8 mouse cellular contexts compared by ENCODE assay signal in the genomic region with DNA sequence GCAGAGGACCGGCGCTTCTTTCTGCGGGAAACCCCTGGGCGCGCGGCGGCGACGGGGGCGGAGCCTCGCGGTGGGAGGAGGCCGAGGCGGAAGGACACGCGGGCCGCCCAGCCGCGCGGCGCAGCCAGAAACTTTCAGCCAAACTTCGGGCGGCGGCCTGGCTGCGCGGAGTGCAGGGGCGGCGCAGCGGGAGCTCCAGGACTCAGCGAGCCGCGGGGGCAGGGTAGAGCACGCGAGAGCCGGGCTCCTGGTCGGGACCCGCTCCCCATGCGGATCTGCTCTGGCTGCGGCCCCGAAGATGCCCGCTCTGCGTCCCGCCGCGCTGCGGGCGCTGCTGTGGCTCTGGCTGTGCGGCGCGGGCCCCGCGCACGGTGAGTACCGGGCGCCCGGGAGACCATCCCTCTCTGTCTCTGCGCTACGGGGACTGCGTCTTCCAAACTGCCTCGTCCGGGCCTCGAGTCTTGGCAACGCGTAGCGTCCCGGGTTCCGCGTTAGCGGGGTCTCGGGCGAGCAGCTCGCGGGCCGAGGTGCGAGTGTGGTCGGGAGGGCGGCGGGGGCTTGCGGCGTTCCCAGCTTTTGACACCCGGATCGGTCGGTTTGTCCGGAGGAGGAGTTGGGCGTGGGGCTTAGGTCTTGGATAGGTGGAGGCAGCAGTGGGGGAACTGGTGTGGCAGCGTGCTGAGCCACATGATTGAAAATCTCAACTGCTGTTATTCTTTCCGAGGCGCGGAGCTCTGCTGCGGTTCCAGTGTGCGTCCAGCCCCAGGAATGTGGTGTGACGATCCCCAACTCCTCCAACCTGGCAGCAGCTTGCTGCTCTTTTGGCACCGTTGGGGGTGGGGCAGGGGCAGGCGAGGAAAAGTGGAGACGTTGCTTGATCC. TPM values are rescaled to one million over a fixed set of nuclear protein-coding genes. Genes with fewer than 3 reads are reported as not detected.
A peak's percentile ranks its signal among the peaks of the same experiment; 100 is the strongest.
DNase-seq lines count a peak whose midpoint lies in the region; ATAC-seq and TF ChIP-seq lines count a peak whose summit lies in the region.

A gene (plus strand): TSS at position 127 of the 881 bp plus-strand sequence.

- H3K9ac ChIP-seq in hindbrain, embryonic 16.5 days (ENCODE audit: low read depth, low read length) = peak within 1 kb of the TSS; percentile 79

- under 1% methylated on average over 65 of the region's 95 CpGs for WGBS in hindbrain, embryonic 16.5 days

- peak within 1 kb of the TSS; percentile 78 for H3K27ac ChIP-seq in hindbrain, embryonic 16.5 days (ENCODE audit: low read depth, low read length)
- peak within 1 kb of the TSS; percentile 80 for H3K27ac ChIP-seq in left cerebral cortex, adult 2 months

- intact Hi-C loops in left cerebral cortex, adult 2 months (cut with DNase I) = loop anchor here (1.0 to 10.0 kb wide), 6 partner anchors 29 to 349 kb away; a partner anchor contains a TSS

- H3K27me3 ChIP-seq in hindbrain, embryonic 16.5 days (replicated peaks; ENCODE audit: control insufficient read depth, insufficient read depth, low read length) = peaks cover 2% of the 10 kb centered on the region; the same call in 1 of the 2 replicates

- H3K4me2 ChIP-seq in hindbrain, embryonic 16.5 days (ENCODE audit: low read length) = peak within 1 kb of the TSS; percentile 97

- peaks cover 7% of the 10 kb centered on the region; the same call in 1 of the 2 replicates for H3K4me1 ChIP-seq in hindbrain, embryonic 16.5 days (ENCODE audit: control insufficient read depth, insufficient read depth, low read depth, low read length)

- no peaks in the 10 kb centered on the region for H3K9me3 ChIP-seq in hindbrain, embryonic 16.5 days (ENCODE audit: control insufficient read depth, low read length)

- ATAC-seq in hindbrain, embryonic 16.5 days = peak; percentile 88
- ATAC-seq in megakaryocyte, adult 5-6 weeks (ENCODE audit: poor library complexity, severe bottlenecking) = peak; percentile 96

- H3K4me3 ChIP-seq in hindbrain, embryonic 16.5 days (ENCODE audit: low read length) = peak within 1 kb of the TSS; percentile 82
- peak within 1 kb of the TSS; percentile 91 for H3K4me3 ChIP-seq in left cerebral cortex, adult 2 months

- H3K36me3 ChIP-seq in hindbrain, embryonic 16.5 days (ENCODE audit: control insufficient read depth, insufficient read depth, low read length) = no peaks in the 10 kb centered on the region

- TF ChIP-seq CTCF in left cerebral cortex, adult 2 months (IDR thresholded peaks at IDR 0.05) = no peak

- DNase-seq in T-cell, adult 2 months (ENCODE audit: low spot score) = peak; percentile 95
- peak; percentile 86 to 90 for DNase-seq in cerebellum, postnatal 36 days
- DNase-seq in gastrocnemius, adult 18-20 months (ENCODE audit: low spot score) = peak; percentile 94
- DNase-seq in left cerebral cortex, adult 2 months (ENCODE audit: extremely low spot score in 1 of 2, low spot score in 2 of 2) = peak; percentile 93 to 94
- peak; percentile 87 to 88 for DNase-seq in right cerebral cortex, adult 2 months (ENCODE audit: low spot score in 2 of 2)
- DNase-seq in urinary bladder, postnatal 14 days (ENCODE audit: low spot score) = peak; percentile 96

RNA-seq across cellular contexts. Expression of the gene that starts here (rescaled TPM):
- total RNA-seq in gastrocnemius, adult 18-20 months (2021) = 1 to 10 TPM; 6.6 to 8.3 TPM
- polyA plus RNA-seq in hindbrain, embryonic 16.5 days (2015; fragmentation: Nextera tagmentation; extraction: Ambion mirVana) = 7.6 and 12.1 TPM in 2 replicates
- total RNA-seq in left cerebral cortex, adult 2 months (2021) = 10 to 100 TPM; 13.7 to 14.6 TPM
- 92.1 and 97.4 TPM in 2 replicates for total RNA-seq in megakaryocyte, adult 5-6 weeks (2015)
- 81.7 and 104 TPM in 2 replicates for total RNA-seq in megakaryocyte, adult 5-6 weeks (2017)

Comparison
In these comparisons a context has a peak if more than half of its experiments do, and no peak if none do; other contexts are left out.
1. Peak in every context shown above with its lines: DNase-seq, ATAC-seq, H3K4me3 ChIP-seq and H3K27ac ChIP-seq.
2. RNA of the gene that starts here (total RNA-seq): 81.7 to 104 TPM in megakaryocyte, adult 5-6 weeks; 13.7 to 14.6 TPM in left cerebral cortex, adult 2 months and 6.6 to 8.3 TPM in gastrocnemius, adult 18-20 months; every median in the first group is over 4 times any median in the second.